Mouse (Mus musculus) layer of hippocampus, adult 9-10 months (tissue): ENCODE measurements around the gene Alppl2.

Experiments used
- DNase-seq: peaks from one replicate; pipeline ENCODE4 v3.0.0; 2022; ENCODE audit warnings: low spot score

Alppl2 gene

GRCm38 (mm10) chr1:87050072-87050471 is 39.7 kb downstream of the Alppl2 start:
- DNase-seq = no peak

- peak; percentile 68 for DNase-seq
Measured at GRCm38 (mm10) chr1:87041814-87042438, 47.8 kb downstream of the Alppl2 start.

GRCm38 (mm10) chr1:87041119-87041518 is 48.6 kb downstream of the Alppl2 start:
- DNase-seq = peak; percentile 43

DNA sequence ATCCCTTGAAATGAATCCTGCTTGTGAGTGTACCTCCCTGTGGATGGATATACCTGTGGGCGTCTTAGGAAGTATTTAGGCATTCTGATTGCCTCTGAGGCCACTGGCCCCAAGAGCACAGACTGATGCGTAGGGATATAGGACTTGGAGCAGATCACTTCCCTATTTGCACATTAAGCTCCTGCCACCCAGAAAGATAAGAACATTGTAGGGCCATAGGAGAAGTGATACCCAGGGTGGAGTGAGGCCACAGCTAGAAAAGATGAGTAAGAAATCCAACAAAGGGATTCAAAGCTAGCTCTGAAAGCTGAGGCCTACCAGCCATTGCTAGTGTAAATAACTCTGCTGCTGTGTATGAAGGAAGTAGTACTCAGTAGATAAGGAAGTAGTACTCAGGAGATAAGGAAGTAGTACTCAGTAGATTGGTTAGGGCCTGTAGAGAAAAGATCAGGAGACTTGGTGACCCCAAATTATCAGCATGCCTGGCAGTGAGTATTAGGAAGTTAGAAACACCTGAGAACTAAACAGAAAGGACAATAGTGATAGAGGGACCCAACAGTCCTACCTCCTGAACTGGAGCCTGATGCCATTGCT is 51.2 kb downstream of the Alppl2 start:
- no peak for DNase-seq
